In genomic region chr1:134232778-134233531, GRCm38 (mm10) we compare ENCODE assay signal across 8 mouse cellular contexts. TPM values are rescaled to one million over a fixed set of nuclear protein-coding genes. Genes with fewer than 3 reads are reported as not detected.
DNase-seq lines count a peak whose midpoint lies in the region; ATAC-seq and TF ChIP-seq lines count a peak whose summit lies in the region.

No protein-coding gene starts in this region.

- DNase-seq in cerebellum, adult 11-12 months = peak; percentile 86
- DNase-seq in kidney, postnatal 25 days = peak; percentile 62 to 80
- peak; percentile 71 for DNase-seq in lung, postnatal 0 days (ENCODE audit: low spot score)
- peak; percentile 62 for DNase-seq in testis, postnatal 14 days (ENCODE audit: low spot score)

- TF ChIP-seq CTCF in lung, postnatal 0 days (IDR thresholded peaks at IDR 0.05) = no peak

- H3K4me1 ChIP-seq in hindbrain, embryonic 15.5 days (replicated peaks) = peaks cover 58% of the 10 kb centered on the region
- peaks cover 23% of the 10 kb centered on the region for H3K4me1 ChIP-seq in hindbrain, embryonic 12.5 days
- H3K4me1 ChIP-seq in heart, embryonic 12.5 days (replicated peaks) = peaks cover 54% of the 10 kb centered on the region
- H3K4me1 ChIP-seq in lung, postnatal 0 days (ENCODE audit: insufficient read depth, low read depth, low read length) = peaks cover 13% of the 10 kb centered on the region; the same call in 1 of the 2 replicates

- no peak for ATAC-seq in hindbrain, embryonic 15.5 days (ENCODE audit: low FRiP score, low read depth)
- no peak for ATAC-seq in hindbrain, embryonic 12.5 days (ENCODE audit: low FRiP score)
- ATAC-seq in heart, embryonic 12.5 days (ENCODE audit: insufficient number of reproducible peaks, low FRiP score) = peak; percentile 20; the same call in 1 of the 2 replicates
- ATAC-seq in lung, postnatal 0 days = peak; percentile 69
- no peak for ATAC-seq in CD4-positive, CD25-positive, alpha-beta regulatory T cell, adult 4 months

- H3K4me3 ChIP-seq in hindbrain, embryonic 15.5 days = peak overlapping the region; percentile 50
- H3K4me3 ChIP-seq in hindbrain, embryonic 12.5 days = no peak overlapping the region
- H3K4me3 ChIP-seq in heart, embryonic 12.5 days = peak overlapping the region; percentile 49; the same call in 1 of the 2 replicates
- H3K4me3 ChIP-seq in lung, postnatal 0 days (ENCODE audit: low read depth, low read length) = no peak overlapping the region

- H3K27me3 ChIP-seq in hindbrain, embryonic 15.5 days = no peaks in the 10 kb centered on the region
- H3K27me3 ChIP-seq in hindbrain, embryonic 12.5 days = peaks cover 51% of the 10 kb centered on the region
- peaks cover 39% of the 10 kb centered on the region for H3K27me3 ChIP-seq in heart, embryonic 12.5 days (replicated peaks)
- peaks cover 17% of the 10 kb centered on the region for H3K27me3 ChIP-seq in lung, postnatal 0 days (replicated peaks; ENCODE audit: insufficient read depth, low read length)

- H3K4me2 ChIP-seq in hindbrain, embryonic 15.5 days = peak overlapping the region; percentile 91
- H3K4me2 ChIP-seq in hindbrain, embryonic 12.5 days (replicated peaks) = no peak overlapping the region
- peak overlapping the region; percentile 91 for H3K4me2 ChIP-seq in heart, embryonic 12.5 days
- H3K4me2 ChIP-seq in lung, postnatal 0 days (replicated peaks; ENCODE audit: low read depth, low read length) = peak overlapping the region; percentile 72

- peak overlapping the region; percentile 55; the same call in 1 of the 2 replicates for H3K9ac ChIP-seq in hindbrain, embryonic 15.5 days
- H3K9ac ChIP-seq in hindbrain, embryonic 12.5 days = no peak overlapping the region
- peak overlapping the region; percentile 65; the same call in 1 of the 2 replicates for H3K9ac ChIP-seq in heart, embryonic 12.5 days
- H3K9ac ChIP-seq in lung, postnatal 0 days (replicated peaks; ENCODE audit: low read depth) = no peak overlapping the region; the same call in 1 of the 2 replicates

- TF ChIP-seq EP300 in lung, postnatal 0 days (IDR thresholded peaks at IDR 0.05) = no peak

- no peaks in the 10 kb centered on the region for H3K36me3 ChIP-seq in hindbrain, embryonic 15.5 days
- no peaks in the 10 kb centered on the region for H3K36me3 ChIP-seq in hindbrain, embryonic 12.5 days
- no peaks in the 10 kb centered on the region for H3K36me3 ChIP-seq in heart, embryonic 12.5 days
- H3K36me3 ChIP-seq in lung, postnatal 0 days (ENCODE audit: insufficient read depth, low read length) = no peaks in the 10 kb centered on the region

- H3K27ac ChIP-seq in hindbrain, embryonic 15.5 days (replicated peaks) = peak overlapping the region; percentile 67
- no peak overlapping the region for H3K27ac ChIP-seq in hindbrain, embryonic 12.5 days
- no peak overlapping the region for H3K27ac ChIP-seq in heart, embryonic 12.5 days (ENCODE audit: poor library complexity, severe bottlenecking)
- peak overlapping the region; percentile 74 for H3K27ac ChIP-seq in lung, postnatal 0 days (ENCODE audit: low read length)

- WGBS in hindbrain, embryonic 15.5 days = 36% methylated on average over 12 of the region's 12 CpGs
- 54% methylated on average over 12 of the region's 12 CpGs for WGBS in hindbrain, embryonic 12.5 days
- WGBS in heart, embryonic 12.5 days = 46% methylated on average over 12 of the region's 12 CpGs
- WGBS in lung, postnatal 0 days = 29% methylated on average over 11 of the region's 12 CpGs

- no peaks in the 10 kb centered on the region for H3K9me3 ChIP-seq in hindbrain, embryonic 15.5 days
- no peaks in the 10 kb centered on the region for H3K9me3 ChIP-seq in hindbrain, embryonic 12.5 days (replicated peaks)
- H3K9me3 ChIP-seq in heart, embryonic 12.5 days (replicated peaks) = no peaks in the 10 kb centered on the region
- H3K9me3 ChIP-seq in lung, postnatal 0 days (ENCODE audit: low read length) = no peaks in the 10 kb centered on the region

RNA-seq across cellular contexts. Expression of gene Adora1, which starts 2.3 kb away (rescaled TPM):
- 22.5 and 26.0 TPM in 2 replicates for polyA plus RNA-seq in hindbrain, embryonic 15.5 days (2015; fragmentation: Nextera tagmentation; extraction: Ambion mirVana)
- 2.3 and 2.4 TPM in 2 replicates for polyA plus RNA-seq in hindbrain, embryonic 12.5 days (2016; fragmentation: Nextera tagmentation; extraction: Ambion mirVana)
- 7.3 and 9.3 TPM in 2 replicates for polyA plus RNA-seq in heart, embryonic 12.5 days (2016; fragmentation: Nextera tagmentation; extraction: Ambion mirVana)
- polyA plus RNA-seq in lung, postnatal 0 days (2015; fragmentation: Nextera tagmentation; extraction: Ambion mirVana) = 4.8 and 4.9 TPM in 2 replicates
- under 1 TPM in 1 of 2 experiments, not detected in 1; 0.26 TPM for polyA plus RNA-seq in CD4-positive, CD25-positive, alpha-beta regulatory T cell, adult 4 months (2017; shearing (Covaris generic))

RNA-seq across cellular contexts. Expression of gene Mybph, which starts 39.7 kb away (rescaled TPM):
- polyA plus RNA-seq in hindbrain, embryonic 15.5 days (2015; fragmentation: Nextera tagmentation; extraction: Ambion mirVana) = 0.12 and 0.29 TPM in 2 replicates
- polyA plus RNA-seq in hindbrain, embryonic 12.5 days (2016; fragmentation: Nextera tagmentation; extraction: Ambion mirVana) = 2.4 and 15.9 TPM in 2 replicates
- 0.39 and 0.54 TPM in 2 replicates for polyA plus RNA-seq in heart, embryonic 12.5 days (2016; fragmentation: Nextera tagmentation; extraction: Ambion mirVana)
- 0.18 and 0.38 TPM in 2 replicates for polyA plus RNA-seq in lung, postnatal 0 days (2015; fragmentation: Nextera tagmentation; extraction: Ambion mirVana)
- not detected for polyA plus RNA-seq in CD4-positive, CD25-positive, alpha-beta regulatory T cell, adult 4 months (2017; shearing (Covaris generic))

RNA-seq across cellular contexts. Expression of gene Chil1, which starts 51.0 kb away (rescaled TPM):
- 1.4 and 2.4 TPM in 2 replicates for polyA plus RNA-seq in hindbrain, embryonic 15.5 days (2015; fragmentation: Nextera tagmentation; extraction: Ambion mirVana)
- polyA plus RNA-seq in hindbrain, embryonic 12.5 days (2016; fragmentation: Nextera tagmentation; extraction: Ambion mirVana) = 3.0 and 3.3 TPM in 2 replicates
- polyA plus RNA-seq in heart, embryonic 12.5 days (2016; fragmentation: Nextera tagmentation; extraction: Ambion mirVana) = 1.2 and 1.3 TPM in 2 replicates
- polyA plus RNA-seq in lung, postnatal 0 days (2015; fragmentation: Nextera tagmentation; extraction: Ambion mirVana) = 550 and 782 TPM in 2 replicates
- polyA plus RNA-seq in CD4-positive, CD25-positive, alpha-beta regulatory T cell, adult 4 months (2017; shearing (Covaris generic)) = under 1 TPM; 0.51 to 0.94 TPM

RNA-seq across cellular contexts. Expression of gene Myog, which starts 56.8 kb away (rescaled TPM):
- 0.45 TPM in 1 of 2 replicates, not detected in the other for polyA plus RNA-seq in hindbrain, embryonic 15.5 days (2015; fragmentation: Nextera tagmentation; extraction: Ambion mirVana)
- 7.8 and 36.7 TPM in 2 replicates for polyA plus RNA-seq in hindbrain, embryonic 12.5 days (2016; fragmentation: Nextera tagmentation; extraction: Ambion mirVana)
- 1.2 and 2.1 TPM in 2 replicates for polyA plus RNA-seq in heart, embryonic 12.5 days (2016; fragmentation: Nextera tagmentation; extraction: Ambion mirVana)
- not detected in 2 replicates for polyA plus RNA-seq in lung, postnatal 0 days (2015; fragmentation: Nextera tagmentation; extraction: Ambion mirVana)
- polyA plus RNA-seq in CD4-positive, CD25-positive, alpha-beta regulatory T cell, adult 4 months (2017; shearing (Covaris generic)) = not detected

Comparison
In these comparisons a context has a peak if more than half of its experiments do, and no peak if none do; other contexts are left out.
1. H3K27ac ChIP-seq: peak in hindbrain, embryonic 15.5 days (single experiment) and lung, postnatal 0 days (single experiment); none in hindbrain, embryonic 12.5 days (single experiment) and heart, embryonic 12.5 days (single experiment).
2. H3K4me3 ChIP-seq: peak in hindbrain, embryonic 15.5 days (single experiment) and heart, embryonic 12.5 days (single experiment); none in hindbrain, embryonic 12.5 days (single experiment) and lung, postnatal 0 days (single experiment).
3. H3K9ac ChIP-seq: peak in hindbrain, embryonic 15.5 days (single experiment) and heart, embryonic 12.5 days (single experiment); none in hindbrain, embryonic 12.5 days (single experiment) and lung, postnatal 0 days (single experiment).
4. ATAC-seq: peak in heart, embryonic 12.5 days (single experiment) and lung, postnatal 0 days (single experiment); none in hindbrain, embryonic 15.5 days (single experiment), hindbrain, embryonic 12.5 days (single experiment) and CD4-positive, CD25-positive, alpha-beta regulatory T cell, adult 4 months (single experiment).
5. RNA of gene Chil1, which starts 51.0 kb away (polyA plus RNA-seq): 550 to 782 TPM in lung, postnatal 0 days; 3.0 to 3.3 TPM in hindbrain, embryonic 12.5 days, 1.4 to 2.4 TPM in hindbrain, embryonic 15.5 days, 1.2 to 1.3 TPM in heart, embryonic 12.5 days and 0.51 to 0.94 TPM in CD4-positive, CD25-positive, alpha-beta regulatory T cell, adult 4 months; every median in the first group is over 100 times any median in the second.
6. Peak in every context shown above with its lines, with median percentiles within 50 percentile points of each other: DNase-seq.